Mouse (Mus musculus) hindbrain, embryonic 14.5 days (tissue): ENCODE measurements at regions not wholly inside any gene's neighbourhood (a gene's known extent, or its start where the extent isn't known, plus 50 kb on each side); places are given as distances from the start of the nearest gene placed in this dataset.

ENCODE experiments used
- ATAC-seq: fragments of 200-750 bp; cut with Nextera tagmentation; 2 replicates; pipeline ENCODE4 v1.8.0; 2017; ENCODE audit warnings: moderate number of reproducible peaks, mild to moderate bottlenecking, moderate TSS enrichment, moderate library complexity; ENCODE audit not compliant: low FRiP score
- DNase-seq: peaks from one replicate; pipeline ENCODE4 v3.0.0-alpha.2; 2015; ENCODE audit warnings: low spot score
- H3K27ac ChIP-seq: fragments of 300-500 bp; sonication (generic); 2 replicates; pipeline ENCODE4 v1.5.1; 2014; ENCODE audit warnings: mild to moderate bottlenecking, moderate library complexity
- H3K27me3 ChIP-seq: fragments of 300-500 bp; sonication (generic); 2 replicates; pipeline ENCODE4 v1.6.1; 2014; ENCODE audit warnings: mild to moderate bottlenecking, low read length, mixed read lengths; ENCODE audit not compliant: control insufficient read depth, insufficient read depth
- H3K36me3 ChIP-seq: fragments of 300-500 bp; sonication (generic); replicated peaks from 2 replicates; pipeline ENCODE4 v1.6.1; 2014; ENCODE audit not compliant: control insufficient read depth, insufficient read depth
- H3K4me1 ChIP-seq: fragments of 300-500 bp; sonication (generic); replicated peaks from 2 replicates; pipeline ENCODE4 v1.6.1; 2014; ENCODE audit warnings: antibody characterized with exemption, low read length, mixed read lengths; ENCODE audit not compliant: control insufficient read depth, insufficient read depth
- H3K4me2 ChIP-seq: fragments of 300-500 bp; sonication (generic); replicated peaks from 2 replicates; pipeline ENCODE4 v1.6.1; 2014; ENCODE audit warnings: mild to moderate bottlenecking, moderate library complexity
- H3K4me3 ChIP-seq: fragments of 300-500 bp; sonication (generic); replicated peaks from 2 replicates; pipeline ENCODE4 v1.5.1; 2014; ENCODE audit warnings: mild to moderate bottlenecking, low read length
- H3K9ac ChIP-seq: fragments of 300-500 bp; sonication (generic); 2 replicates; pipeline ENCODE4 v1.6.1; 2014
- H3K9me3 ChIP-seq: fragments of 300-500 bp; sonication (generic); 2 replicates; pipeline ENCODE4 v1.6.1; 2016; ENCODE audit warnings: low read length; ENCODE audit not compliant: control insufficient read depth
- WGBS: fragments of 180-500 bp; shearing (Covaris S2); extraction: QIAGEN DNeasy Blood & Tissue Kit; methylation state at CpG from one replicate; pipeline ENCODE4 v1.1.7; 2014; 5-methylcytosine and 5-hydroxymethylcytosine counted together

GRCm38 (mm10) chr11:17414531-17414930 lies 157.2 kb downstream of the C1d start:
- Histone ChIP-seq H3K27me3 (no peaks in the 10 kb centered on the region), H3K9ac (no peak overlapping the region), H3K27ac (no peak overlapping the region), H3K36me3 (no peaks in the 10 kb centered on the region), H3K9me3 (no peaks in the 10 kb centered on the region), H3K4me2 (no peak overlapping the region), H3K4me3 (no peak overlapping the region), H3K4me1 (no peaks in the 10 kb centered on the region)
- no peak for DNase-seq
- WGBS = 14% methylated on average over 1 of the region's 1 CpGs
- peak; percentile 64; the same call in 1 of the 2 replicates for ATAC-seq

- H3K4me1 ChIP-seq = no peaks in the 10 kb centered on the region
- H3K4me2 ChIP-seq = no peak overlapping the region
- WGBS = 32% methylated on average over 1 of the region's 1 CpGs
- ATAC-seq = no peak
- no peaks in the 10 kb centered on the region for H3K9me3 ChIP-seq
- H3K9ac ChIP-seq = no peak overlapping the region
- H3K36me3 ChIP-seq = no peaks in the 10 kb centered on the region
- H3K27me3 ChIP-seq = no peaks in the 10 kb centered on the region
- H3K27ac ChIP-seq = no peak overlapping the region
- no peak overlapping the region for H3K4me3 ChIP-seq
- DNase-seq = no peak
These were observed 157.8 kb downstream of the C1d start for GRCm38 (mm10) chr11:17415144-17415543.

- peaks cover 9% of the 10 kb centered on the region for H3K9me3 ChIP-seq
- no peaks in the 10 kb centered on the region for H3K27me3 ChIP-seq
- H3K4me1 ChIP-seq = no peaks in the 10 kb centered on the region
- 53% methylated on average over 4 of the region's 4 CpGs for WGBS
- H3K4me3 ChIP-seq = no peak overlapping the region
- H3K27ac ChIP-seq = no peak overlapping the region
- H3K36me3 ChIP-seq = no peaks in the 10 kb centered on the region
- ATAC-seq (peak; percentile 84), DNase-seq (no peak)
- H3K9ac ChIP-seq = no peak overlapping the region
- H3K4me2 ChIP-seq = no peak overlapping the region
These were observed 160.4 kb downstream of the C1d start for GRCm38 (mm10) chr11:17417656-17418289.

- no peak for ATAC-seq
- no peaks in the 10 kb centered on the region for H3K27me3 ChIP-seq
- no peak overlapping the region for H3K9ac ChIP-seq
These were observed 184.8 kb downstream of the C1d start for GRCm38 (mm10) chr11:17442133-17442532.

GRCm38 (mm10) chr11:17449289-17449688 lies 191.9 kb downstream of the C1d start:
- H3K4me2 ChIP-seq = no peak overlapping the region
- ATAC-seq (0 out of 2 replicates have a peak, but pooled peaks have one; percentile 7), DNase-seq (no peak)
- no peak overlapping the region for H3K27ac ChIP-seq
- no peak overlapping the region for H3K9ac ChIP-seq
- no peak overlapping the region for H3K4me3 ChIP-seq
- H3K4me1 ChIP-seq = 0 out of 2 replicates have a peak, but pooled peaks cover 15% of the 10 kb centered on the region
- H3K27me3 ChIP-seq = no peaks in the 10 kb centered on the region
- 72% methylated on average over 7 of the region's 7 CpGs for WGBS
- no peaks in the 10 kb centered on the region for H3K9me3 ChIP-seq
- H3K36me3 ChIP-seq = no peaks in the 10 kb centered on the region

More at GRCm38 (mm10) chr11:17442133-17442532, 184.8 kb downstream of the C1d start:
- no peaks in the 10 kb centered on the region for H3K36me3 ChIP-seq
- H3K4me1 ChIP-seq = no peaks in the 10 kb centered on the region
- no peak overlapping the region for H3K4me3 ChIP-seq
- no peaks in the 10 kb centered on the region for H3K9me3 ChIP-seq
- DNase-seq = no peak
- H3K4me2 ChIP-seq = no peak overlapping the region
- no peak overlapping the region for H3K27ac ChIP-seq
- 53% methylated on average over 4 of the region's 4 CpGs for WGBS

- Histone ChIP-seq H3K36me3 (no peaks in the 10 kb centered on the region), H3K27me3 (no peaks in the 10 kb centered on the region), H3K27ac (peak overlapping the region; percentile 55; the same call in 1 of the 2 replicates), H3K4me2 (no peak overlapping the region), H3K9me3 (no peaks in the 10 kb centered on the region), H3K4me1 (0 out of 2 replicates have a peak, but pooled peaks cover 15% of the 10 kb centered on the region), H3K9ac (no peak overlapping the region), H3K4me3 (no peak overlapping the region)
- WGBS = 52% methylated on average over 7 of the region's 7 CpGs
- ATAC-seq = peak; percentile 80
- DNase-seq = peak; percentile 56
These were observed 193.1 kb downstream of the C1d start for GRCm38 (mm10) chr11:17450360-17451045.

GRCm38 (mm10) chr11:17451451-17451850 lies 194.1 kb downstream of the C1d start:
- WGBS = 91% methylated on average over 2 of the region's 2 CpGs
- no peak overlapping the region for H3K4me3 ChIP-seq
- ATAC-seq = no peak

GRCm38 (mm10) chr11:17453530-17453929 lies 196.2 kb downstream of the C1d start:
- WGBS = 62% methylated on average over 9 of the region's 9 CpGs
- Histone ChIP-seq H3K9me3 (no peaks in the 10 kb centered on the region), H3K4me1 (0 out of 2 replicates have a peak, but pooled peaks cover 15% of the 10 kb centered on the region), H3K9ac (no peak overlapping the region), H3K36me3 (no peaks in the 10 kb centered on the region), H3K4me2 (no peak overlapping the region), H3K27ac (no peak overlapping the region), H3K27me3 (no peaks in the 10 kb centered on the region), H3K4me3 (no peak overlapping the region)
- ATAC-seq = no peak
- no peak for DNase-seq

More at GRCm38 (mm10) chr11:17451451-17451850, 194.1 kb downstream of the C1d start:
- H3K4me2 ChIP-seq = no peak overlapping the region
- H3K36me3 ChIP-seq = no peaks in the 10 kb centered on the region
- H3K27ac ChIP-seq = 0 out of 2 replicates have a peak overlapping the region, but pooled peaks have one; percentile 4
- H3K27me3 ChIP-seq = no peaks in the 10 kb centered on the region
- no peak overlapping the region for H3K9ac ChIP-seq
- no peaks in the 10 kb centered on the region for H3K9me3 ChIP-seq
- 0 out of 2 replicates have a peak, but pooled peaks cover 15% of the 10 kb centered on the region for H3K4me1 ChIP-seq
- no peak for DNase-seq

GRCm38 (mm10) chr11:17458946-17459345 lies 201.6 kb downstream of the C1d start:
- Histone ChIP-seq H3K9ac (no peak overlapping the region), H3K27me3 (no peaks in the 10 kb centered on the region), H3K4me3 (no peak overlapping the region), H3K4me1 (peaks cover 14% of the 10 kb centered on the region; the same call in 1 of the 2 replicates), H3K27ac (no peak overlapping the region), H3K36me3 (no peaks in the 10 kb centered on the region), H3K9me3 (no peaks in the 10 kb centered on the region), H3K4me2 (no peak overlapping the region)
- ATAC-seq (no peak), DNase-seq (no peak)
- 54% methylated on average over 4 of the region's 4 CpGs for WGBS
